Mouse (Mus musculus): ENCODE measurements around the gene Trmt11. TPM values are rescaled to one million over a fixed set of nuclear protein-coding genes. Genes with fewer than 3 reads are reported as not detected.
A peak's percentile ranks its signal among the peaks of the same experiment; 100 is the strongest.
"Not testable (repeated sequence)": the region's sequence is repeated elsewhere in the genome, so short reads cannot be mapped to it uniquely, and the experiment has no call there.

Trmt11 gene
- 5.1 and 7.2 TPM in 2 replicates for polyA plus RNA-seq (2012; rRNA removed)

GRCm38 (mm10) chr10:30600542-30600966 lies at the start of gene Trmt11:
Gene Trmt11, minus strand, starts transcription at chr10:30600749.
- peak; percentile 77 to 94 for DNase-seq (ENCODE audit: extremely low spot score in 1 of 2, low spot score in 1 of 2)

- no peak for DNase-seq (ENCODE audit: extremely low spot score in 1 of 2, low spot score in 1 of 2)
These were observed 47.1 kb upstream of the Trmt11 start for GRCm38 (mm10) chr10:30647681-30648080.

- DNase-seq (ENCODE audit: extremely low spot score in 1 of 2, low spot score in 1 of 2) = no peak
These were observed 37.7 kb upstream of the Trmt11 start for GRCm38 (mm10) chr10:30638216-30638615.

GRCm38 (mm10) chr10:30636474-30637154 lies 36.1 kb upstream of the Trmt11 start:
- not testable (repeated sequence) for DNase-seq (ENCODE audit: extremely low spot score in 1 of 2, low spot score in 1 of 2)

GRCm38 (mm10) chr10:30632718-30633117 lies 32.2 kb upstream of the Trmt11 start:
- DNase-seq (ENCODE audit: extremely low spot score in 1 of 2, low spot score in 1 of 2) = no peak

GRCm38 (mm10) chr10:30629977-30630376 lies 29.4 kb upstream of the Trmt11 start:
- no peak for DNase-seq (ENCODE audit: extremely low spot score in 1 of 2, low spot score in 1 of 2)

GRCm38 (mm10) chr10:30629513-30629912 lies 29.0 kb upstream of the Trmt11 start, which contains the start of gene Hint3:
Gene Hint3, minus strand, starts transcription at chr10:30629632.
- DNase-seq (ENCODE audit: extremely low spot score in 1 of 2, low spot score in 1 of 2) = no peak

- not testable (repeated sequence) for DNase-seq (ENCODE audit: extremely low spot score in 1 of 2, low spot score in 1 of 2)
These were observed 27.9 kb upstream of the Trmt11 start for GRCm38 (mm10) chr10:30628444-30628843.

- DNase-seq (ENCODE audit: extremely low spot score in 1 of 2, low spot score in 1 of 2) = no peak
These were observed 27.0 kb upstream of the Trmt11 start for GRCm38 (mm10) chr10:30627548-30627947.

GRCm38 (mm10) chr10:30624161-30625019 lies 23.8 kb upstream of the Trmt11 start:
- DNase-seq (ENCODE audit: extremely low spot score in 1 of 2, low spot score in 1 of 2) = no peak

- DNase-seq (ENCODE audit: extremely low spot score in 1 of 2, low spot score in 1 of 2) = no peak
These were observed 22.4 kb upstream of the Trmt11 start for GRCm38 (mm10) chr10:30622928-30623327.

- DNase-seq (ENCODE audit: extremely low spot score in 1 of 2, low spot score in 1 of 2) = no peak
These were observed 18.3 kb upstream of the Trmt11 start for GRCm38 (mm10) chr10:30618918-30619210.

- peak; percentile 99 for DNase-seq (ENCODE audit: extremely low spot score in 1 of 2, low spot score in 1 of 2)
These were observed 17.8 kb upstream of the Trmt11 start for GRCm38 (mm10) chr10:30618091-30618917.

- DNase-seq (ENCODE audit: extremely low spot score in 1 of 2, low spot score in 1 of 2) = no peak
These were observed 12.5 kb upstream of the Trmt11 start for GRCm38 (mm10) chr10:30613039-30613438.

GRCm38 (mm10) chr10:30609614-30610013 lies 9.1 kb upstream of the Trmt11 start:
- DNase-seq (ENCODE audit: extremely low spot score in 1 of 2, low spot score in 1 of 2) = no peak

- no peak for DNase-seq (ENCODE audit: extremely low spot score in 1 of 2, low spot score in 1 of 2)
These were observed 7.6 kb upstream of the Trmt11 start for GRCm38 (mm10) chr10:30608109-30608508.

- no peak for DNase-seq (ENCODE audit: extremely low spot score in 1 of 2, low spot score in 1 of 2)
These were observed 435 bp downstream of the Trmt11 start for GRCm38 (mm10) chr10:30600094-30600534.

- DNase-seq (ENCODE audit: extremely low spot score in 1 of 2, low spot score in 1 of 2) = peak in 1 of 2 experiments; percentile 60
These were observed 13.5 kb downstream of the Trmt11 start for GRCm38 (mm10) chr10:30587037-30587436.

- no peak for DNase-seq (ENCODE audit: extremely low spot score in 1 of 2, low spot score in 1 of 2)
These were observed 14.9 kb downstream of the Trmt11 start for GRCm38 (mm10) chr10:30585691-30586090.

GRCm38 (mm10) chr10:30577670-30578280 lies 22.8 kb downstream of the Trmt11 start:
- DNase-seq (ENCODE audit: extremely low spot score in 1 of 2, low spot score in 1 of 2) = no peak

Measured in frontal cortex, adult 2 months (tissue).